Mouse (Mus musculus) spleen, postnatal 36 days (tissue): ENCODE results near the gene Kdm5b.
A peak's percentile ranks its signal among the peaks of the same experiment; 100 is the strongest.

Experiments used
- DNase-seq, 2 experiments: peaks; one replicate each; pipeline ENCODE4 v3.0.0; 2022; ENCODE audit warnings: low spot score in 2 of 2, mixed read lengths in 1 of 2

Kdm5b gene

GRCm38 (mm10) chr1:134646963-134647282 lies 87.0 kb downstream of the Kdm5b start:
- no peak for DNase-seq

GRCm38 (mm10) chr1:134647591-134647990 lies 87.6 kb downstream of the Kdm5b start:
- no peak for DNase-seq

- DNase-seq, result no peak
Observed at GRCm38 (mm10) chr1:134650816-134651215, 90.8 kb downstream of the Kdm5b start.

GRCm38 (mm10) chr1:134651268-134651850 lies 91.4 kb downstream of the Kdm5b start:
- DNase-seq, result peak; percentile 36 to 44

- DNase-seq, result no peak
Observed at GRCm38 (mm10) chr1:134651851-134652398, 92.0 kb downstream of the Kdm5b start.

- DNase-seq, result no peak
Observed at GRCm38 (mm10) chr1:134653603-134654257, 93.8 kb downstream of the Kdm5b start.

GRCm38 (mm10) chr1:134658841-134659240 lies 98.9 kb downstream of the Kdm5b start:
- DNase-seq, result no peak

GRCm38 (mm10) chr1:134660163-134660562 lies 100.2 kb downstream of the Kdm5b start:
- no peak for DNase-seq

GRCm38 (mm10) chr1:134671234-134672070 lies 111.5 kb downstream of the Kdm5b start:
- DNase-seq, result no peak

GRCm38 (mm10) chr1:134674312-134674711 lies 114.3 kb downstream of the Kdm5b start:
- DNase-seq, result peak; percentile 24 to 25

- DNase-seq, result peak; percentile 76 to 78
Observed at GRCm38 (mm10) chr1:134679445-134679844, 119.5 kb downstream of the Kdm5b start.

- no peak for DNase-seq
Observed at GRCm38 (mm10) chr1:134680617-134681016, 120.6 kb downstream of the Kdm5b start.

- no peak for DNase-seq
Observed at GRCm38 (mm10) chr1:134682460-134682859, 122.5 kb downstream of the Kdm5b start.
